Mouse (Mus musculus): ENCODE results near the gene Gm13693.
"Not testable (repeated sequence)": the region's sequence is repeated elsewhere in the genome, so short reads cannot be mapped to it uniquely, and the experiment has no call there.

The Gm13693 gene

GRCm38 (mm10) chr2:83961203-83961602, at the start of gene Gm13693:
Gm13693 (plus strand) TSS chr2:83961503.
- not testable (repeated sequence) for DNase-seq (ENCODE audit: low spot score in 2 of 2)

- no peak for DNase-seq (ENCODE audit: low spot score in 2 of 2)
Observed at GRCm38 (mm10) chr2:83929478-83930088, 31.7 kb upstream of the Gm13693 start.

GRCm38 (mm10) chr2:83940931-83941361, 20.4 kb upstream of the Gm13693 start, which contains the start of gene Zswim2:
Zswim2 (minus strand) TSS chr2:83941228.
- peak; percentile 46 to 66 for DNase-seq (ENCODE audit: low spot score in 2 of 2)

- no peak for DNase-seq (ENCODE audit: low spot score in 2 of 2)
Observed at GRCm38 (mm10) chr2:83941378-83941777, 19.9 kb upstream of the Gm13693 start.

- no peak for DNase-seq (ENCODE audit: low spot score in 2 of 2)
Observed at GRCm38 (mm10) chr2:83941792-83942191, 19.5 kb upstream of the Gm13693 start.

- DNase-seq (ENCODE audit: low spot score in 2 of 2), result not testable (repeated sequence)
Observed at GRCm38 (mm10) chr2:83955393-83955792, 5.9 kb upstream of the Gm13693 start, which contains the start of gene Gm13698. Gm13698 (plus strand) TSS chr2:83955693.

- not testable (repeated sequence) for DNase-seq (ENCODE audit: low spot score in 2 of 2)
Observed at GRCm38 (mm10) chr2:83967013-83967412, 5.7 kb downstream of the Gm13693 start, which contains the start of gene Gm13695. Gm13695 (plus strand) TSS chr2:83967313.

GRCm38 (mm10) chr2:83972823-83973222, 11.5 kb downstream of the Gm13693 start, which contains the start of gene Gm13696:
Gm13696 (plus strand) TSS chr2:83973123.
- DNase-seq (ENCODE audit: low spot score in 2 of 2), result not testable (repeated sequence)

- not testable (repeated sequence) for DNase-seq (ENCODE audit: low spot score in 2 of 2)
Observed at GRCm38 (mm10) chr2:83978633-83979032, 17.3 kb downstream of the Gm13693 start, which contains the start of gene Gm13694. Gm13694 (plus strand) TSS chr2:83978933.

GRCm38 (mm10) chr2:83984443-83984842, 23.1 kb downstream of the Gm13693 start, which contains the start of gene Gm13697:
Gm13697 (plus strand) TSS chr2:83984743.
- DNase-seq (ENCODE audit: low spot score in 2 of 2), result not testable (repeated sequence)

GRCm38 (mm10) chr2:83990253-83990652, 28.9 kb downstream of the Gm13693 start, which contains the start of gene Gm13691:
Gm13691 (plus strand) TSS chr2:83990553.
- not testable (repeated sequence) for DNase-seq (ENCODE audit: low spot score in 2 of 2)

- not testable (repeated sequence) for DNase-seq (ENCODE audit: low spot score in 2 of 2)
Observed at GRCm38 (mm10) chr2:83993639-83994255, 32.4 kb downstream of the Gm13693 start.

GRCm38 (mm10) chr2:83994526-83994925, 33.2 kb downstream of the Gm13693 start:
- not testable (repeated sequence) for DNase-seq (ENCODE audit: low spot score in 2 of 2)

- DNase-seq (ENCODE audit: low spot score in 2 of 2), result no peak
Observed at GRCm38 (mm10) chr2:84008913-84009312, 47.6 kb downstream of the Gm13693 start.

- DNase-seq (ENCODE audit: low spot score in 2 of 2), result no peak
Observed at GRCm38 (mm10) chr2:84009818-84010217, 48.5 kb downstream of the Gm13693 start.
